Mouse (Mus musculus): Measurements from ENCODE around the gene Chp1. TPM values are rescaled to one million over a fixed set of nuclear protein-coding genes. Genes with fewer than 3 reads are reported as not detected.
A peak's percentile ranks its signal among the peaks of the same experiment; 100 is the strongest.
"Not testable (repeated sequence)": the region's sequence is repeated elsewhere in the genome, so short reads cannot be mapped to it uniquely, and the experiment has no call there.

The Chp1 gene
- polyA plus RNA-seq, 1 experiment from 2014 or later, result 92.4 TPM

DNA sequence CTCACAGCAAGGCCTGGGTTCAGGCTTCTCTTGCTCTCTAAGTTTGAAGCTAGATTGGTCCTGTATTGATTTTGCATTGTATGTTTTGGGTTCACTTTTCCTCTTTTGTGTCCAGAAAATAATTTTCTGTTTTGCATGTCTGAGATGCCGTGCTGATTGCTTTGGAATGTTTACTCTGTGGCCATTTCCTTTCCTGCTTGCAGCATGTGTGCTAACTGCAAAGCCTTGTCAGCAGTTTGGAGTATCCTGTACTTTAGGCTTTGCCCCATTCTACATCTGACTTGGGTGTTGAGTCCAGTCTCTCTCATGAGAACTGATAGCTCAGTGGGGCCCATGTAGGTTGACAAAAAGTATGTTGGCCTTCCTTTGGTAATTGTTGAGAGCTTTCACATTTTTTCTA is 55.0 kb downstream of the Chp1 start:
- Histone ChIP-seq H3K9ac (ENCODE audit: low read length) (0 out of 2 replicates have a peak overlapping the region, but pooled peaks have one; percentile 3), H3K27me3 (ENCODE audit: control insufficient read depth, insufficient read depth, low read length) (no peaks in the 10 kb centered on the region), H3K36me3 (ENCODE audit: control insufficient read depth, insufficient read depth, low read length) (peaks cover 7% of the 10 kb centered on the region; the same call in 1 of the 2 replicates), H3K4me3 (replicated peaks; ENCODE audit: low read length) (no peak overlapping the region), H3K27ac (ENCODE audit: low read length) (no peak overlapping the region), H3K4me1 (ENCODE audit: control insufficient read depth, insufficient read depth, low read length) (peaks cover 8% of the 10 kb centered on the region), H3K9me3 (replicated peaks; ENCODE audit: control insufficient read depth, low read length) (no peaks in the 10 kb centered on the region), H3K4me2 (ENCODE audit: low read depth, low read length) (no peak overlapping the region)
- no peak for ATAC-seq (ENCODE audit: insufficient read depth, low FRiP score)
- WGBS, result 42% methylated on average over 1 of the region's 1 CpGs

DNA sequence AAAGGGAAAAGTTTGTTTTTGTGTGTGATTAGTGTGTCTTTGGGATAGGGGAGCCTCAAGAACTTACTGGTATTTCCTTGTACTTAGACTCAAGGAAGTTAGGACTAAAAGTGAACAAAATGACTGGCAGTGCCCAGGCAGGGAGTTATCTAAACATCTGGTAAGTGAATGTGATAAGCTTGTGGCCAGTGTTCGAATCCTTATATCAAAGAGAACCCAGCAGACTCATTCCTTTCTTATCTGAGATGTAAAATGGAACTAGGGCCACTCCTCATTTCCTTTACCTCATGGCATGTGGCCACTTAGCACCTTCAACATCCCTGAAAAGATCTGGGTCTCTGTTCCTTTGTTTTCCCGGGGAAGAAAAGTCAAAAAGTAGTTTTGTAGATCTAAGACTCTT is 56.4 kb downstream of the Chp1 start:
- H3K4me1 ChIP-seq (ENCODE audit: control insufficient read depth, insufficient read depth, low read length), result peaks cover 8% of the 10 kb centered on the region
- H3K4me2 ChIP-seq (ENCODE audit: low read depth, low read length), result no peak overlapping the region
- no peak overlapping the region for H3K9ac ChIP-seq (ENCODE audit: low read length)
- no peak overlapping the region for H3K27ac ChIP-seq (ENCODE audit: low read length)
- ATAC-seq (ENCODE audit: insufficient read depth, low FRiP score), result no peak
- peaks cover 8% of the 10 kb centered on the region for H3K36me3 ChIP-seq (ENCODE audit: control insufficient read depth, insufficient read depth, low read length)
- H3K9me3 ChIP-seq (replicated peaks; ENCODE audit: control insufficient read depth, low read length), result no peaks in the 10 kb centered on the region
- no peaks in the 10 kb centered on the region for H3K27me3 ChIP-seq (ENCODE audit: control insufficient read depth, insufficient read depth, low read length)
- WGBS, result 48% methylated on average over 2 of the region's 2 CpGs
- no peak overlapping the region for H3K4me3 ChIP-seq (replicated peaks; ENCODE audit: low read length)

DNA sequence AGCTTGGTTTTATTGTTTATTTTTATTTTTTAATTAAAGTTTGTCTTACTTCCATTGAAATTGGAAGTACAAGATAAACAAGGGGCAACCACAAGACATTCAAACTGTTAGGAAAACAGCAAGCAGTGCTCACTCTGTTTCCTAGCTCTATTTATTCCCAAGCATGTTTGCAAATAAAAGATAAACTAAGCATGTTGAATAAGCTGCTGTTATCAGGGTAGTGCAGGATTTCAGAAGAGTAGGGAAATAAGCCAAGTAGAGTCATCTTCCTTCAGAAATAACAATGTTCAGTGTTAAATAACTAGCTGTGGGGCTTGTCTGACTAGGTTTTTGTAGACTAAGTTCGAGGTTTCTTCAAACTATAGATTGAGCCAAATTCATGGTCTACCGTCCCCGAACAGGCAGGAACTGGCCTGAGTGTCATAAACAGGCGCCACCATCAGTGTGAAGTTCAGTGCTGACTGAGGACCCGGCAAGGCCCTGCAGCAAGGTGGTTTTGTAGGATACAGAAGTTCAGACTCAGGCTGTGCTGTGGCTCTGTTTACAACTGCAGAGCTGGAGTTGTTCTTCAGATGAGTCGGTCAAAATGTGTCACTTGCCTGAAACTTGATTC is 58.0 kb downstream of the Chp1 start:
- H3K27ac ChIP-seq (ENCODE audit: low read length), result no peak overlapping the region
- no peak overlapping the region for H3K4me2 ChIP-seq (ENCODE audit: low read depth, low read length)
- no peak overlapping the region for H3K4me3 ChIP-seq (replicated peaks; ENCODE audit: low read length)
- ATAC-seq (ENCODE audit: insufficient read depth, low FRiP score), result no peak
- WGBS, result 86% methylated on average over 6 of the region's 6 CpGs
- H3K27me3 ChIP-seq (ENCODE audit: control insufficient read depth, insufficient read depth, low read length), result no peaks in the 10 kb centered on the region
- H3K9me3 ChIP-seq (replicated peaks; ENCODE audit: control insufficient read depth, low read length), result no peaks in the 10 kb centered on the region
- peaks cover 8% of the 10 kb centered on the region for H3K36me3 ChIP-seq (ENCODE audit: control insufficient read depth, insufficient read depth, low read length)
- H3K4me1 ChIP-seq (ENCODE audit: control insufficient read depth, insufficient read depth, low read length), result peaks cover 5% of the 10 kb centered on the region; the same call in 1 of the 2 replicates
- H3K9ac ChIP-seq (ENCODE audit: low read length), result no peak overlapping the region

DNA sequence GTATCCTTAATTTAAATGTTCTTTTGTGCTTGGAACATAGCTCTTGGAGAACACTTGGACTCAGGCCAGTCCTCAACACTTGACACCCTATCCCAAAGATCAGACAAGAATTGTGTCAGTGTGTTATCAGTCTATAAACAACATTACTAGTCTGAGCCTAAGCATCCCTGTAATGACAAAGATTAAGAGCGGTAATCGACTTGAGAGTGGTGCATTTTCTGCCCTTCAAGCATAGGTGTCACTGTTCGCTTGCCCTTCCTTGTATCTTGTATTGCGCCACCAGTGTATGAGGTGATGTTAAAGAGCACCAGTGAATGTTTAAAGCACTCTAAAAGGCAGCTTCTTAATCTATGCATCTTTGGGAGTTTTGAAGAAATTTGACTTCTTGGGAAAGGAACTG is 59.5 kb downstream of the Chp1 start:
- H3K9ac ChIP-seq (ENCODE audit: low read length), result no peak overlapping the region
- no peak overlapping the region for H3K4me3 ChIP-seq (replicated peaks; ENCODE audit: low read length)
- no peak for ATAC-seq (ENCODE audit: insufficient read depth, low FRiP score)
- H3K4me2 ChIP-seq (ENCODE audit: low read depth, low read length), result no peak overlapping the region
- H3K27ac ChIP-seq (ENCODE audit: low read length), result no peak overlapping the region
- H3K36me3 ChIP-seq (ENCODE audit: control insufficient read depth, insufficient read depth, low read length), result peaks cover 8% of the 10 kb centered on the region
- no peaks in the 10 kb centered on the region for H3K9me3 ChIP-seq (replicated peaks; ENCODE audit: control insufficient read depth, low read length)
- peaks cover 5% of the 10 kb centered on the region; the same call in 1 of the 2 replicates for H3K4me1 ChIP-seq (ENCODE audit: control insufficient read depth, insufficient read depth, low read length)
- no peaks in the 10 kb centered on the region for H3K27me3 ChIP-seq (ENCODE audit: control insufficient read depth, insufficient read depth, low read length)
- 89% methylated on average over 4 of the region's 4 CpGs for WGBS

DNA sequence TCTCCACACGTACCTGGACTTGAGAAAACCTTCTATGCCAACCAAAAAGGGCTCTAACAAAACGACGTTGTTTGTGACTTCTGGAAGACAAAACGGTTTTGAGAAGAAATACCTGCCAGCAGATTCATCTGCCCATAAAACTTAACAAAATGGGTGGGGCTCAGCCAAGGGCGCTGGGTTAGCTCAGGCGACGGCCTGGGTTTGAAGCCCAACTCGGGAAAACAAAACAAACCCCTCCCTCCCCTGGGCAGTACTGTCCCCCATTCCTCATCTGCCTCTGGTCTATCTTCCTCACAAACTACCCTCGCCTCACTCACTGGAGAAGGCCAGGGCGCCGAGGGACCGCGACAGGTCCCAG is 70.3 kb downstream of the Chp1 start:
- Histone ChIP-seq H3K36me3 (ENCODE audit: control insufficient read depth, insufficient read depth, low read length) (no peaks in the 10 kb centered on the region), H3K4me3 (replicated peaks; ENCODE audit: low read length) (peak overlapping the region; percentile 94), H3K27ac (ENCODE audit: low read length) (peak overlapping the region; percentile 64), H3K4me2 (ENCODE audit: low read depth, low read length) (peak overlapping the region; percentile 75), H3K4me1 (ENCODE audit: control insufficient read depth, insufficient read depth, low read length) (peaks cover 18% of the 10 kb centered on the region), H3K9ac (ENCODE audit: low read length) (peak overlapping the region; percentile 84), H3K9me3 (replicated peaks; ENCODE audit: control insufficient read depth, low read length) (no peaks in the 10 kb centered on the region), H3K27me3 (ENCODE audit: control insufficient read depth, insufficient read depth, low read length) (no peaks in the 10 kb centered on the region)
- no peak for ATAC-seq (ENCODE audit: insufficient read depth, low FRiP score)
- 0% methylated on average over 13 of the region's 13 CpGs for WGBS

DNA sequence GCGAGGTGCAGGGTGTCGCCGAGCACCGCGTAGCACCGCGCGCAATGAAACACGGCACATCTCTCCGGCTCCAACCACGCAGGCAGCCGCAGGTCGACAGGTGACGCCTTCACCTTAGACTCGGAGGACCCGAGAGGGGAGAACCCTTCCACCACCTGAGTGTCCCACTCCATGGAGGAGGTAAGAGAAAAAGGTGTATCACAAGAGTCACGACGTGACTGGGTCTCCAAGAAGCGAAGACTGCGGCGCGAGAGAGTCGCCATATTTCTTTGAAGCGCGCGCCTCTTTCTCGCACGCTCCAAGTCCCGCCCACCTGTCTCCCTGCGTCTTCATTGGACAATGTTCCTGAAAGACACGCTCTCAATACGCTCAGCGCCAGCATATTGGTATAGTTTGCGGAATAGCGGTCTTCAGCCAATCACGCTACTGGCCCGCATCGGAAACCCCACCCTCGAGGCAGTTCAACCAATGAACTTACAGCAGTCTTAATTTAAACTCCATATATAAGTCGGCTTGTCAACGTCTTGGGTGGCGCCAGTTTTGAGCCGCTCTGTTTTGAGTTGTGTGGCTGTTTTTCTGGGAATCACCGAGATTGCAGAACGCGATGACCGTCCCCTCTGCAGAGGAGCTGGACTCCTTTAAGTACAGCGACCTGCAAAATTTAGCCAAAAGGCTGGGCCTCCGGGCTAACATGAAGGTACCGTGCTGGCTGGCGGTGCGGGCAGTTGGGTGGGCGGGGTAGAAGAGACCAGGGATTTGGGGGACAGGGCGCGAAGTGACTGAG is 70.9 kb downstream of the Chp1 start, which contains the start of the genes Nusap1 and Oip5:
Gene Nusap1 (plus strand): TSS at position 100 of the 784 bp plus-strand sequence.
Gene Oip5 (minus strand): TSS at position 271 of the 784 bp plus-strand sequence.
- Histone ChIP-seq H3K9ac (ENCODE audit: low read length) (peak within 1 kb of the TSS; percentile 84), H3K4me1 (ENCODE audit: control insufficient read depth, insufficient read depth, low read length) (peaks cover 18% of the 10 kb centered on the region), H3K4me2 (ENCODE audit: low read depth, low read length) (peak within 1 kb of the TSS; percentile 84), H3K27me3 (ENCODE audit: control insufficient read depth, insufficient read depth, low read length) (no peaks in the 10 kb centered on the region), H3K9me3 (replicated peaks; ENCODE audit: control insufficient read depth, low read length) (no peaks in the 10 kb centered on the region), H3K27ac (ENCODE audit: low read length) (peak within 1 kb of the TSS; percentile 64), H3K4me3 (replicated peaks; ENCODE audit: low read length) (peak within 1 kb of the TSS; percentile 94), H3K36me3 (ENCODE audit: control insufficient read depth, insufficient read depth, low read length) (no peaks in the 10 kb centered on the region)
- under 1% methylated on average over 55 of the region's 55 CpGs for WGBS
- ATAC-seq (ENCODE audit: insufficient read depth, low FRiP score), result peak; percentile 100

DNA sequence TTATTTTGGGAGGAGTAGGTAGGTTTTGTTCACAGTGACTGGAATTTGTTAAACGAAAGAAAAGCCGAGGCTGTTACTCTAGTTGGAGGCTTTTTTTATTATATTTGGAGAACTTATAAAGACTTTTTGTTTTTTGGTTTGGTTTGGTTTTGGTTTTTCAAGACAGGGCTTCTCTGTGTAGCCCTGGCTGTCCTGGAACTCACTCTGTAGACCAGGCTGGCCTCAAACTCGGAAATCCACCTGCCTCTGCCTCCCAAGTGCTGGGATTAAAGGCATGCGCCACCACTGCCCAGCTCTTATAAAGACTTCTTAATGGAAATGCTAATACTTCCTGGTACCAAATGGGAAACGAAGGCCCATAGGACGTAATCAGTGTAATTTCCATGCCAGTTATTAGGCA is 71.5 kb downstream of the Chp1 start:
- Histone ChIP-seq H3K9ac (ENCODE audit: low read length) (peak overlapping the region; percentile 79), H3K27ac (ENCODE audit: low read length) (peak overlapping the region; percentile 49; the same call in 1 of the 2 replicates), H3K4me2 (ENCODE audit: low read depth, low read length) (peak overlapping the region; percentile 84), H3K4me1 (ENCODE audit: control insufficient read depth, insufficient read depth, low read length) (peaks cover 18% of the 10 kb centered on the region), H3K4me3 (replicated peaks; ENCODE audit: low read length) (peak overlapping the region; percentile 94)
- WGBS, result 8% methylated on average over 6 of the region's 6 CpGs
- not testable (repeated sequence) for H3K36me3 ChIP-seq (ENCODE audit: control insufficient read depth, insufficient read depth, low read length); ATAC-seq (ENCODE audit: insufficient read depth, low FRiP score); H3K9me3 ChIP-seq (replicated peaks; ENCODE audit: control insufficient read depth, low read length); H3K27me3 ChIP-seq (ENCODE audit: control insufficient read depth, insufficient read depth, low read length)

DNA sequence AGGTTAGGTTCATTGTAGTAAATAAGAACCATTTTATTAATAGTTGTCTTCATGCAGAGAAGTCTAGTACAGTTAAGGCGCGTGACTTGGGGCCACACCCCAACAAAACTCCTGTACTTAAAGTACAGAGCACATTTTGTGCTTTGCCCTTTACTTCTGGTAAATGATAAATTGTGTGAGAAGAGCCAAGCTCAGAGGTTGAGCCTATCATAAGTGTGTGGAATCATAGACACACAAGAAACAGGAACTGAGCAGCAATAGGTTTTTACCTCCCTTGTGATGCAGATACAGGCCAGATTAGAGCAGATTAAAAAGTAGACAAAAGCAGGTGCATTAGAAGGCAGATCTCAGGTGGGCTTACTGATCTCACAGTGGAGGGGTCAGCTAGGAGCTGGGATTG is 73.8 kb downstream of the Chp1 start:
- ATAC-seq (ENCODE audit: insufficient read depth, low FRiP score), result no peak
- Histone ChIP-seq H3K36me3 (ENCODE audit: control insufficient read depth, insufficient read depth, low read length) (no peaks in the 10 kb centered on the region), H3K9ac (ENCODE audit: low read length) (0 out of 2 replicates have a peak overlapping the region, but pooled peaks have one; percentile 5), H3K4me2 (ENCODE audit: low read depth, low read length) (peak overlapping the region; percentile 11; the same call in 1 of the 2 replicates), H3K27ac (ENCODE audit: low read length) (no peak overlapping the region), H3K27me3 (ENCODE audit: control insufficient read depth, insufficient read depth, low read length) (no peaks in the 10 kb centered on the region), H3K4me3 (replicated peaks; ENCODE audit: low read length) (0 out of 2 replicates have a peak overlapping the region, but pooled peaks have one; percentile 5), H3K4me1 (ENCODE audit: control insufficient read depth, insufficient read depth, low read length) (peaks cover 18% of the 10 kb centered on the region), H3K9me3 (replicated peaks; ENCODE audit: control insufficient read depth, low read length) (no peaks in the 10 kb centered on the region)
- 93% methylated on average over 2 of the region's 2 CpGs for WGBS
